Mouse (Mus musculus) heart, adult 18-20 months (tissue): ENCODE results near the gene Osbpl11. TPM values are rescaled to one million over a fixed set of nuclear protein-coding genes. Genes with fewer than 3 reads are reported as not detected.

Experiments used
- DNase-seq, 2 experiments: peaks; one replicate each; pipeline ENCODE4 v3.0.0; 2021 to 2022; ENCODE audit warnings: mixed read lengths in 1 of 2
- total RNA-seq, 2 experiments: library from RNA; stranded (reverse); gene quantifications; 2 replicates each; pipeline ENCODE4 v1.2.3; 2021

The Osbpl11 gene
- total RNA-seq, 2 experiments from 2014 or later, result 19.0 to 20.6 TPM

GRCm38 (mm10) chr16:33242046-33242445 lies 57.2 kb downstream of the Osbpl11 start:
- DNase-seq, result no peak

GRCm38 (mm10) chr16:33244136-33244691 lies 59.3 kb downstream of the Osbpl11 start:
- no peak for DNase-seq

GRCm38 (mm10) chr16:33244933-33245470 lies 60.1 kb downstream of the Osbpl11 start:
- no peak for DNase-seq

GRCm38 (mm10) chr16:33246526-33246925 lies 61.7 kb downstream of the Osbpl11 start:
- no peak for DNase-seq

GRCm38 (mm10) chr16:33247006-33247405 lies 62.1 kb downstream of the Osbpl11 start:
- no peak for DNase-seq

GRCm38 (mm10) chr16:33250651-33251120 lies 65.8 kb downstream of the Osbpl11 start:
- peak in 1 of 2 experiments; percentile 44 for DNase-seq

- DNase-seq, result peak; percentile 94 to 97
These were observed 66.6 kb downstream of the Osbpl11 start, which contains the start of gene Snx4 for GRCm38 (mm10) chr16:33251194-33252051. Gene Snx4 (plus strand): TSS chr16:33251442.

GRCm38 (mm10) chr16:33255601-33256000 lies 70.7 kb downstream of the Osbpl11 start:
- no peak for DNase-seq

GRCm38 (mm10) chr16:33258530-33258929 lies 73.7 kb downstream of the Osbpl11 start:
- DNase-seq, result no peak

GRCm38 (mm10) chr16:33259824-33260223 lies 75.0 kb downstream of the Osbpl11 start:
- DNase-seq, result no peak

- DNase-seq, result no peak
These were observed 76.0 kb downstream of the Osbpl11 start for GRCm38 (mm10) chr16:33260825-33261224.

- peak; percentile 20 to 30 for DNase-seq
These were observed 76.8 kb downstream of the Osbpl11 start for GRCm38 (mm10) chr16:33261584-33262061.

- DNase-seq, result no peak
These were observed 77.2 kb downstream of the Osbpl11 start for GRCm38 (mm10) chr16:33262096-33262495.

- no peak for DNase-seq
These were observed 82.9 kb downstream of the Osbpl11 start for GRCm38 (mm10) chr16:33267616-33268253.

GRCm38 (mm10) chr16:33271824-33272223 lies 87.0 kb downstream of the Osbpl11 start:
- DNase-seq, result no peak

- DNase-seq, result no peak
These were observed 98.2 kb downstream of the Osbpl11 start for GRCm38 (mm10) chr16:33283079-33283478.

- no peak for DNase-seq
These were observed 103.7 kb downstream of the Osbpl11 start for GRCm38 (mm10) chr16:33288536-33288935.

- DNase-seq, result no peak
These were observed 105.1 kb downstream of the Osbpl11 start for GRCm38 (mm10) chr16:33289981-33290380.

- DNase-seq, result no peak
These were observed 107.4 kb downstream of the Osbpl11 start for GRCm38 (mm10) chr16:33292241-33292640.
